Mouse (Mus musculus) MEL-GATA-1-ER (cell line): ENCODE data around the gene AC124108.1.
A peak's percentile ranks its signal among the peaks of the same experiment; 100 is the strongest.

Experiments
- DNase-seq: peaks from one replicate; pipeline ENCODE4 v3.0.0-alpha.2; 2012; ENCODE audit warnings: low read depth; ENCODE audit errors: extremely low read depth

Gene AC124108.1

GRCm38 (mm10) chr1:132200562-132201510 is 9.6 kb downstream of the AC124108.1 start:
- DNase-seq: no peak

- no peak for DNase-seq
Measured at GRCm38 (mm10) chr1:132201511-132201860, 10.2 kb downstream of the AC124108.1 start.

GRCm38 (mm10) chr1:132201936-132202335 is 10.7 kb downstream of the AC124108.1 start:
- no peak for DNase-seq

- no peak for DNase-seq
Measured at GRCm38 (mm10) chr1:132202771-132203170, 11.5 kb downstream of the AC124108.1 start.

GRCm38 (mm10) chr1:132205958-132206357 is 14.7 kb downstream of the AC124108.1 start:
- DNase-seq: no peak

GRCm38 (mm10) chr1:132206828-132207227 is 15.6 kb downstream of the AC124108.1 start:
- DNase-seq: no peak

- no peak for DNase-seq
Measured at GRCm38 (mm10) chr1:132208154-132208553, 16.9 kb downstream of the AC124108.1 start.

GRCm38 (mm10) chr1:132209400-132209799 is 18.1 kb downstream of the AC124108.1 start:
- no peak for DNase-seq

- DNase-seq: peak; percentile 61
Measured at GRCm38 (mm10) chr1:132210922-132211321, 19.7 kb downstream of the AC124108.1 start.

- DNase-seq: no peak
Measured at GRCm38 (mm10) chr1:132211672-132212071, 20.4 kb downstream of the AC124108.1 start.

- no peak for DNase-seq
Measured at GRCm38 (mm10) chr1:132212218-132212617, 21.0 kb downstream of the AC124108.1 start.

GRCm38 (mm10) chr1:132213076-132213475 is 21.8 kb downstream of the AC124108.1 start:
- DNase-seq: no peak

- no peak for DNase-seq
Measured at GRCm38 (mm10) chr1:132216276-132216675, 25.0 kb downstream of the AC124108.1 start.

- DNase-seq: no peak
Measured at GRCm38 (mm10) chr1:132221627-132222026, 30.4 kb downstream of the AC124108.1 start.

GRCm38 (mm10) chr1:132222166-132222565 is 30.9 kb downstream of the AC124108.1 start:
- no peak for DNase-seq

- DNase-seq: no peak
Measured at GRCm38 (mm10) chr1:132226297-132227080, 35.2 kb downstream of the AC124108.1 start.

- no peak for DNase-seq
Measured at GRCm38 (mm10) chr1:132229667-132230066, 38.4 kb downstream of the AC124108.1 start, which contains the start of gene Gm10188. TSS of gene Gm10188 (minus strand) at chr1:132229767.

- no peak for DNase-seq
Measured at GRCm38 (mm10) chr1:132231470-132232274, 40.4 kb downstream of the AC124108.1 start.

GRCm38 (mm10) chr1:132233566-132233965 is 42.3 kb downstream of the AC124108.1 start:
- DNase-seq: no peak

GRCm38 (mm10) chr1:132234757-132235273 is 43.6 kb downstream of the AC124108.1 start:
- no peak for DNase-seq

- no peak for DNase-seq
Measured at GRCm38 (mm10) chr1:132237585-132238159, 46.4 kb downstream of the AC124108.1 start.
